Mouse (Mus musculus) liver, adult 2 months (tissue): ENCODE data around the gene Izumo1r. TPM values are rescaled to one million over a fixed set of nuclear protein-coding genes. Genes with fewer than 3 reads are reported as not detected.

Experiments
- DNase-seq: peaks from one replicate; pipeline ENCODE4 v3.0.0-alpha.2; 2011; ENCODE audit warnings: low read depth, low spot score; ENCODE audit errors: extremely low read depth
- H3K27ac ChIP-seq: fragments of 200-500 bp; replicated peaks from 2 replicates; pipeline ENCODE4 v1.5.1; 2012; ENCODE audit warnings: low read depth, mild to moderate bottlenecking, control low read depth, inconsistent platforms, low read length; ENCODE audit not compliant: insufficient read depth
- H3K27me3 ChIP-seq: fragments of 200-500 bp; 2 replicates; pipeline ENCODE4 v1.6.1; 2012; ENCODE audit warnings: mild to moderate bottlenecking, moderate library complexity, low read length, inconsistent platforms; ENCODE audit not compliant: control insufficient read depth, insufficient read depth
- H3K36me3 ChIP-seq: fragments of 200-500 bp; 2 replicates; pipeline ENCODE4 v1.6.1; 2012; ENCODE audit warnings: low read length, inconsistent platforms; ENCODE audit not compliant: control insufficient read depth, insufficient read depth
- H3K4me1 ChIP-seq: fragments of 200-500 bp; 2 replicates; pipeline ENCODE4 v1.6.1; 2011; ENCODE audit warnings: low read length; ENCODE audit not compliant: control insufficient read depth, insufficient read depth
- H3K4me3 ChIP-seq: fragments of 200-500 bp; 2 replicates; pipeline ENCODE4 v1.5.1; 2011; ENCODE audit warnings: low read depth, mild to moderate bottlenecking, control low read depth, low read length, moderate library complexity; ENCODE audit not compliant: insufficient read depth
- H3K79me2 ChIP-seq: fragments of 200-500 bp; 2 replicates; pipeline ENCODE4 v1.6.1; 2012; ENCODE audit warnings: inconsistent platforms, mild to moderate bottlenecking, low read length, moderate library complexity; ENCODE audit not compliant: control insufficient read depth, insufficient read depth
- H3K9ac ChIP-seq: fragments of 200-500 bp; 2 replicates; pipeline ENCODE4 v1.6.1; 2012; ENCODE audit warnings: low read depth, mild to moderate bottlenecking, control low read depth, inconsistent platforms, low read length
- CTCF ChIP-seq: fragments of 200-500 bp; IDR thresholded peaks from 2 replicates; pipeline ENCODE4 v1.5.1; 2011; ENCODE audit warnings: low read depth, low read length, control low read depth
- POLR2A ChIP-seq: fragments of 200-500 bp; IDR thresholded peaks from 2 replicates; pipeline ENCODE4 v1.6.1; 2011; ENCODE audit warnings: low read length, control low read depth; ENCODE audit not compliant: insufficient read depth; ENCODE audit errors: extremely low read depth
- WGBS: fragments of 180-500 bp; shearing (Covaris S2); methylation state at CpG from one replicate; pipeline ENCODE4 v1.1.7; 2018; 5-methylcytosine and 5-hydroxymethylcytosine counted together
- polyA plus RNA-seq: library from polyadenylated mRNA; depleted of rRNA; stranded (reverse); fragments of >200 nt; gene quantifications from 2 replicates; pipeline ENCODE4 v1.2.3, GENCODE M21; 2012
- total RNA-seq: library from RNA; depleted of rRNA; stranded (reverse); fragments of >200 nt; gene quantifications from 2 replicates; pipeline ENCODE4 v1.2.3, GENCODE M21; 2014

Gene Izumo1r
- total and polyA plus RNA-seq, 2 experiments = 0.20 TPM; not detected in 1

DNA sequence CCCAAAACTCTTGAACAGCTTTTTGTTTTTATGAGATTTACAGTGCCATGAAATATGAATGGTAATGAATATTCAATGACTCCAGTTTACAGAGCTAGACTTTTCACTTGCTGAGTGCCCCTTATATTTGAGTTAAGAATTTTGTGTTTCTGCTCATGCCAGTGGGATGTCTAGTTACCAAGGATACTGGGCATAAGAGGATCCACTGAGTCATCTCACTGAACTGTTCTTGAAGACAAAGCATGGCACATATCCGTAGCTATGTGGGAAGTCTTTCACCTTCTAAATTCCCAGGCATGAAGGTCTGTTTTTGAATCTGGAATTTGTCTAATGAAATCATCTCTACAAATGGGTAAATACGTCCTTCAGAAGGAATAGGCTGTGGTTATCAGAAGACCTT is 8.3 kb upstream of the Izumo1r start:
- TF ChIP-seq POLR2A (no peak), CTCF (no peak)
- H3K36me3 ChIP-seq = no peaks in the 10 kb centered on the region
- WGBS = 65% methylated on average over 2 of the region's 2 CpGs

DNA sequence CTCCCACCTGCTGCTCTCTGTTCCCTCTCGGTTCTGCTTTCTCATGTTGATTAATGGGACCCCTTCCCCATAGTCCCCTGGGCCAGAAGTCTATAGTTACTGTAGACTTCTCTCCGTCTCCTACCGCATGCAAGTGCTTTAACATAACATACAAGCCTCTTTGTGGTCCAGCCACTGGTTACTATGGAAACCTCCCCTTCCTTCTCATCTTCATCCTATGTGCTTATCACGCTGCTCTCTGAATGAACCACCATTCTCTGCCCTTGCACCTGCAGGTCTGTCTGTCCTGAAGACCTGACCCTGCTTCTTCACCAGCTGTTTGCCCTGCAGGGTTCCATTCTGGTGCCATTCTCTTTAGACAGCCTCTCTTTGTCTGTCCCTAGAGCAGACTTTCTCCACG is 6.2 kb upstream of the Izumo1r start:
- TF ChIP-seq POLR2A (no peak), CTCF (no peak)
- H3K27ac ChIP-seq = no peak overlapping the region
- no peaks in the 10 kb centered on the region for H3K36me3 ChIP-seq
- no peak overlapping the region for H3K9ac ChIP-seq
- WGBS = 74% methylated on average over 5 of the region's 5 CpGs
- no peaks in the 10 kb centered on the region for H3K4me1 ChIP-seq
- peaks cover 2% of the 10 kb centered on the region; the same call in 1 of the 2 replicates for H3K27me3 ChIP-seq
- no peak for DNase-seq
- H3K4me3 ChIP-seq = no peak overlapping the region
- H3K79me2 ChIP-seq = no peaks in the 10 kb centered on the region

More for the DNA sequence above, 8.3 kb upstream of the Izumo1r start:
- H3K27me3 ChIP-seq = peaks cover 2% of the 10 kb centered on the region; the same call in 1 of the 2 replicates
- no peak overlapping the region for H3K4me3 ChIP-seq
- H3K27ac ChIP-seq = no peak overlapping the region
- no peaks in the 10 kb centered on the region for H3K4me1 ChIP-seq
- H3K79me2 ChIP-seq = no peaks in the 10 kb centered on the region
- H3K9ac ChIP-seq = no peak overlapping the region
- no peak for DNase-seq

DNA sequence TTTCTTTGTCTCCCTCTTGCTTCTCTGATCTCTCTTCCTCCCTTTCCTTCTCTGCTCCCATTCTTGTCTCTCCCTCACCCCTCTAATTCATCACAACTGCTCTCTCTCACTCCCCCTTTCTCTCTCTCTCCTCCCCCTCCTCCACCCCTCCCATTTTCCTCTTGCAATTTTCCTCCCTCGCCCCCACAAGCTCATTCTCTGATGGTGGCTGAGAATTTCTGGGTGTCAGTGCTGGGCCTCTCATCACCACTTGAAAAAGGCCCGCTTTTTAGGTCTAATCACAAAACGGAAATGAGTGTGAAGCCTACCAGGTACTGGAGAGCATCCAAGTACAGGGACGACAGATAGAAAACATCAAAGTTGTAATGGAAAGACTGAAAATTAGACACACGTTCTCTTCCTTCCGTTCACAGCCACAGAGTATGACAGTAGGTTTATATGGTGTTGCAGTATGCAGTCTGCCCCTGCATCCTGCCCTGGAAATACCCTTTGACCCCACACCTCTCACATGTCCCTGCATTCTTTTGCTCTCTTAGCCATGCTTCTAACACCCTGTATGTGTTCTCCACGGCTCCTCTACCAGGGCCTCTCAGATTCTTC is 4.2 kb upstream of the Izumo1r start:
- H3K27me3 ChIP-seq = peaks cover 5% of the 10 kb centered on the region; the same call in 1 of the 2 replicates
- H3K36me3 ChIP-seq = no peaks in the 10 kb centered on the region
- no peak overlapping the region for H3K9ac ChIP-seq
- H3K4me3 ChIP-seq = no peak overlapping the region
- WGBS = 63% methylated on average over 7 of the region's 7 CpGs
- TF ChIP-seq POLR2A = no peak
- no peak for TF ChIP-seq CTCF
- H3K4me1 ChIP-seq = no peaks in the 10 kb centered on the region
- DNase-seq = no peak
- no peak overlapping the region for H3K27ac ChIP-seq
- no peaks in the 10 kb centered on the region for H3K79me2 ChIP-seq

DNA sequence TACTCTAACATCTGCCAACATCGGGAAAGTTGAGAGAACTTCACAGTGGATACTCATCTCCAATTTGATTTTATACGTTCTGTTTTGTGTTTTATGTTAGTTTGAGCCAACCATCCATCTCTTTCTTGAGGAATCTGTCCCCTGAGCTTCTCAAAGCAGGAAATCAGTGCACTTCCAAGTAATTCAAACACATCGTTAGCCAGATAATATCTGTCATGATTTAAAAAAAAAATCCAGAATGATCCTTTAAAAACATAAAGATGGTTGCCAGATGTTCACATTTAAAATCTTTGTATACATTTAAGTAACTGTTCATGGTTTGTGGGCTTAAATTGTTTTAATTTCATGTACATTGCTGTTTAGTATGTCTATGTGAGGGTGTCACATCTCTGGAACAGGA is 2.2 kb upstream of the Izumo1r start:
- H3K27me3 ChIP-seq = peaks cover 5% of the 10 kb centered on the region; the same call in 1 of the 2 replicates
- no peak overlapping the region for H3K4me3 ChIP-seq
- H3K4me1 ChIP-seq = no peaks in the 10 kb centered on the region
- H3K36me3 ChIP-seq = no peaks in the 10 kb centered on the region
- no peak overlapping the region for H3K9ac ChIP-seq
- DNase-seq = no peak
- no peaks in the 10 kb centered on the region for H3K79me2 ChIP-seq
- no peak overlapping the region for H3K27ac ChIP-seq
- TF ChIP-seq CTCF = no peak
- TF ChIP-seq POLR2A = no peak
- 68% methylated on average over 3 of the region's 3 CpGs for WGBS

DNA sequence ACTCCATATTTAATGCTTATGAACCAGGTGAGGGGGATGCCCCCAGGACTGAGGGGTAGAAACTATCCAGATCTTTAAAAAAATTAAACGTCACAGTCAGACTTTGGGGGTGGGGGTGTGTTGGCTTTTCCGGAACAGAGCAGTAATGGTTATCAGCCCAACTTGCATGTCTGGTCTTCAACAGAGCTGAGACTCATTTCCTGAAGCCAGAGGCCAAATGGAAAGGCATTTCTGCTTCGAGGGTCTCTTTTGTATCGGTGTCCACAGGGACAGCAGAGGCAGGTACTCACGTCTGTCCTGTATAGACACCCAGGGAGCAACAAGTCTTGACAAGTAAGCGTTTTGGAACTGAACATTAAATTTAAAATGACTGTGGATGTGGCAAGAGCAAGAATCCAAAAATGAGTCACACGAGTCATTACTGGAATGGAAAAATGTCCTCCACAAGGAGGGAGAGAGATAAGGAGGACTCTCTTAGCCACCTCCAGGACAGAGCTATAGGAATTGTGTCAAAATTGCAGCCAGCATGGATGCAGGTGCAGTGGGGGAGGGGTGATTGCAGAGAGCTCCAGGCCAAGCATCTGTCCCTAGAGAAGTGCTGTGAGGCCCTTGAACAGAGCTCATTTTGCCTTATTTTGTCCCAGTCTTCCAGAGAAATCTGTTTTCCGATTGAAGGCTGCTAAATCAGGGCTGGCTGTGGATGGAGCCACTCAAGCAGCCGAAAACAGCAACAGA is 1.2 kb upstream of the Izumo1r start:
- Histone ChIP-seq H3K9ac (no peak overlapping the region), H3K36me3 (no peaks in the 10 kb centered on the region), H3K27ac (no peak overlapping the region), H3K4me1 (no peaks in the 10 kb centered on the region), H3K27me3 (peaks cover 5% of the 10 kb centered on the region; the same call in 1 of the 2 replicates), H3K79me2 (no peaks in the 10 kb centered on the region), H3K4me3 (no peak overlapping the region)
- TF ChIP-seq POLR2A (no peak), CTCF (no peak)
- WGBS = 59% methylated on average over 9 of the region's 9 CpGs
- DNase-seq = no peak

DNA sequence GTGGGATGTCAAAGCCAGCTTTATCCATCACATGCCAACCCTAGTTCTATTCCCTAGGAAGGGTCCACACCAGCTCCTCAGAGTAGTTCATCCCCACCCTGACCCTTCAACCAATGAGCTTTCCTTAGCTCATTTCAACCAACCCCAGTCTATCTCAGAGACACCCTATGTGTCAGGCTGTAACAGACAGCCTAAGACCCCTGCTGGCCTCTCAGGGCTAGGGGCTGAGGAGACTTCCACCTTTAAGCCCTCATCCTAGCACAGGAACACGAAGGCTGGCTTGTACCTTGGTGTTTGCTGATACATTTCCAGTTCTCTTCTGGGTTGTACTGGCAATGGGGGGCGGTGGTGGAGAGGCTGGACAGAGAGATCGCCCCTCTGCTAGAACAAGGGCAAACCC is 743 bp downstream of the Izumo1r start:
- Histone ChIP-seq H3K4me1 (no peaks in the 10 kb centered on the region), H3K79me2 (no peaks in the 10 kb centered on the region), H3K36me3 (no peaks in the 10 kb centered on the region), H3K4me3 (no peak overlapping the region), H3K9ac (no peak overlapping the region), H3K27ac (no peak overlapping the region), H3K27me3 (0 out of 2 replicates have a peak, but pooled peaks cover 2% of the 10 kb centered on the region)
- DNase-seq = no peak
- no peak for TF ChIP-seq CTCF
- no peak for TF ChIP-seq POLR2A
- 77% methylated on average over 3 of the region's 3 CpGs for WGBS
